Mouse (Mus musculus) stomach, embryonic 16.5 days (tissue): ENCODE measurements around the gene Zbtb32. TPM values are rescaled to one million over a fixed set of nuclear protein-coding genes. Genes with fewer than 3 reads are reported as not detected.

Source experiments
- ATAC-seq: fragments of 200-750 bp; cut with Nextera tagmentation; 2 replicates; pipeline ENCODE4 v1.8.0; 2017; ENCODE audit warnings: moderate number of reproducible peaks, moderate TSS enrichment; ENCODE audit not compliant: insufficient read depth, low FRiP score
- H3K27ac ChIP-seq: fragments of 300-500 bp; sonication (generic); 2 replicates; pipeline ENCODE4 v1.5.1; 2014; ENCODE audit warnings: low read length
- H3K27me3 ChIP-seq: fragments of 300-500 bp; sonication (generic); 2 replicates; pipeline ENCODE4 v1.6.1; 2014; ENCODE audit warnings: low read length, control low read depth, mixed read lengths; ENCODE audit not compliant: control insufficient read depth, insufficient read depth
- H3K36me3 ChIP-seq: fragments of 300-500 bp; sonication (generic); 2 replicates; pipeline ENCODE4 v1.6.1; 2014; ENCODE audit warnings: low read length; ENCODE audit not compliant: control insufficient read depth, insufficient read depth
- H3K4me1 ChIP-seq: fragments of 300-500 bp; sonication (generic); 2 replicates; pipeline ENCODE4 v1.6.1; 2014; ENCODE audit warnings: low read length, control low read depth, mixed read lengths; ENCODE audit not compliant: control insufficient read depth, insufficient read depth
- H3K4me2 ChIP-seq: fragments of 300-500 bp; sonication (generic); 2 replicates; pipeline ENCODE4 v1.6.1; 2014; ENCODE audit warnings: low read depth, low read length, mixed read lengths
- H3K4me3 ChIP-seq: fragments of 300-500 bp; sonication (generic); replicated peaks from 2 replicates; pipeline ENCODE4 v1.5.1; 2014; ENCODE audit warnings: mild to moderate bottlenecking, low read length
- H3K9ac ChIP-seq: fragments of 300-500 bp; sonication (generic); 2 replicates; pipeline ENCODE4 v1.6.1; 2014; ENCODE audit warnings: low read length
- H3K9me3 ChIP-seq: fragments of 300-500 bp; sonication (generic); replicated peaks from 2 replicates; pipeline ENCODE4 v1.6.1; 2016; ENCODE audit warnings: low read length, control low read depth; ENCODE audit not compliant: control insufficient read depth
- WGBS: fragments of 180-500 bp; shearing (Covaris S2); extraction: QIAGEN DNeasy Blood & Tissue Kit; methylation state at CpG from one replicate; pipeline ENCODE4 v1.1.7; 2014; 5-methylcytosine and 5-hydroxymethylcytosine counted together
- polyA plus RNA-seq: library from polyadenylated mRNA; unstranded; fragments of >200 nt; fragmentation: Nextera tagmentation; extraction: Ambion mirVana; gene quantifications from 2 replicates; pipeline ENCODE4 v1.2.1, GENCODE M21; 2015

The Zbtb32 gene
- 1.3 and 1.4 TPM in 2 replicates for polyA plus RNA-seq

DNA sequence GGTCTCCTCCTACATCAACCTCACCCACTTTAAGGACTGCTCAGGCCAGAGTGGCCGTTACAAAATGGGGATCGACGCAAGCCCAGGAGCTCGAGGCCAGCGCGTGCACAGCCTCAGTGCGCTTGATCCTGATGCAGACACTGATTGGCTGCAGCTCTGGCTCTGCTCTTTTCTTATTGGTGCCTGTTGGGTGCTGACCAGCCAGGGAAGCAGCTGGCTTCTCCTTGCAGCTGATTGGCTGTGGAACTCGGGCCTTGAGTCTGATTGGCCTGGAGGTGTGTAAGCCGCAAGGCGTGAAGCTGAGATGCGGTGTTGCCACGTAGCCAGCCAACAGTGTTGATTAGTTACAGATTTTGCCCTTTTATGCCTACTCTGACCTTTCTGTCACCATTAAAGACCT is at the start of gene Zbtb32:
Gene Zbtb32 (minus strand): TSS at position 124 of the 400 bp plus-strand sequence.
- Histone ChIP-seq H3K4me1 (peaks cover 15% of the 10 kb centered on the region), H3K27me3 (no peaks in the 10 kb centered on the region), H3K4me3 (no peak within 1 kb of the TSS), H3K9ac (no peak within 1 kb of the TSS), H3K9me3 (no peaks in the 10 kb centered on the region), H3K4me2 (peak within 1 kb of the TSS; percentile 16), H3K27ac (peak within 1 kb of the TSS; percentile 85), H3K36me3 (no peaks in the 10 kb centered on the region)
- 92% methylated on average over 12 of the region's 12 CpGs for WGBS
- no peak for ATAC-seq

GRCm38 (mm10) chr7:30639083-30639482 is 40.4 kb upstream of the Zbtb32 start:
- WGBS = 16% methylated on average over 4 of the region's 4 CpGs
- Histone ChIP-seq H3K27ac (no peak overlapping the region), H3K4me3 (no peak overlapping the region), H3K4me2 (no peak overlapping the region), H3K9me3 (no peaks in the 10 kb centered on the region), H3K36me3 (no peaks in the 10 kb centered on the region), H3K4me1 (peaks cover 9% of the 10 kb centered on the region), H3K9ac (no peak overlapping the region), H3K27me3 (peaks cover 23% of the 10 kb centered on the region)
- ATAC-seq = no peak

DNA sequence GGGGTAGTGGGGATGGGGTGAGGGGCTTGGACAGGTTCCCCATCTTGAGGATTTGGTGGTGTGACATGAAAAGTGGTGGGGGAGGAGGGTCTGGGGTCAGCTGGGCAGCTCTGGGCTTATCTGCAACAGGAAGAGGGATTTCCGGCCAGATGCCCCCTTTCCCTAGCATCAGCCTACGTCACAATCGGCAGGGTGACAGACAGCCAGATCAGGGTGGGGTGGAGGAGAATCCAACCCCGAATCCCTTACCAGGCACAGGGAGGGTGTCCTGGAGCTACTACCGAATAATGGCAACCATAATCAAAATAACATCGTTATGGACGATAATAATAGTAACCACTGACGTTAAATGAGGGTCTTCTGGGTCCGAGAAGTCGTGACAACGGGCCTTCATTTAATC is 37.7 kb upstream of the Zbtb32 start:
- no peak for ATAC-seq
- Histone ChIP-seq H3K4me1 (peaks cover 9% of the 10 kb centered on the region), H3K4me2 (no peak overlapping the region), H3K9ac (no peak overlapping the region), H3K4me3 (no peak overlapping the region), H3K27me3 (peaks cover 41% of the 10 kb centered on the region), H3K36me3 (no peaks in the 10 kb centered on the region), H3K27ac (no peak overlapping the region), H3K9me3 (no peaks in the 10 kb centered on the region)
- 23% methylated on average over 11 of the region's 11 CpGs for WGBS

DNA sequence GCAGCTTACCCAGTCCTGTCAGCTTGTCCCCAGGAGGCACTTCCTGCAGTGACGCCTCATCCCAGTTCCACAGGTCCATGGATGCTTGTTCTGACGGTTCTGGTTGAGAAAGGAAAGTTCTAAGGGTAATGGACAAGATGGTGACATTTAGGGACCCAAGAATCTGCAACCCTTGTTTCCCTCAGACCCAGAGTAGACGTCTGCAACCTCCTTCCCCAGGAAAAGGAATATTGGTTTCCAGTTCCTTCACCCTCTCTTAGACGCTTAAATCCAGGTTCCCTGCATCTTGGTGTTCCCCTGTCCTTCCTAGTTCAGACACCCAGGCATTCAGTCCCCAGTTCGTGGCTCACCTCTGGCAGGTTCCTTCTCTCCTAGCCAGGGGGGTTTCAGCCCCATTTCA is 37.0 kb upstream of the Zbtb32 start, which contains the start of gene Etv2:
Gene Etv2 (minus strand): TSS at position 101 of the 400 bp plus-strand sequence.
- H3K4me2 ChIP-seq = peak within 1 kb of the TSS; percentile 40
- H3K9ac ChIP-seq = no peak within 1 kb of the TSS; the same call in 1 of the 2 replicates
- no peaks in the 10 kb centered on the region for H3K36me3 ChIP-seq
- H3K27ac ChIP-seq = no peak within 1 kb of the TSS
- WGBS = 4% methylated on average over 5 of the region's 5 CpGs
- no peak for ATAC-seq
- peak within 1 kb of the TSS; percentile 22 for H3K4me3 ChIP-seq
- H3K27me3 ChIP-seq = peaks cover 41% of the 10 kb centered on the region
- no peaks in the 10 kb centered on the region for H3K9me3 ChIP-seq
- H3K4me1 ChIP-seq = peaks cover 9% of the 10 kb centered on the region

- no peak overlapping the region; the same call in 1 of the 2 replicates for H3K9ac ChIP-seq
- ATAC-seq = peak; percentile 56; the same call in 1 of the 2 replicates
Observed at GRCm38 (mm10) chr7:30634621-30635020, 35.9 kb upstream of the Zbtb32 start.

DNA sequence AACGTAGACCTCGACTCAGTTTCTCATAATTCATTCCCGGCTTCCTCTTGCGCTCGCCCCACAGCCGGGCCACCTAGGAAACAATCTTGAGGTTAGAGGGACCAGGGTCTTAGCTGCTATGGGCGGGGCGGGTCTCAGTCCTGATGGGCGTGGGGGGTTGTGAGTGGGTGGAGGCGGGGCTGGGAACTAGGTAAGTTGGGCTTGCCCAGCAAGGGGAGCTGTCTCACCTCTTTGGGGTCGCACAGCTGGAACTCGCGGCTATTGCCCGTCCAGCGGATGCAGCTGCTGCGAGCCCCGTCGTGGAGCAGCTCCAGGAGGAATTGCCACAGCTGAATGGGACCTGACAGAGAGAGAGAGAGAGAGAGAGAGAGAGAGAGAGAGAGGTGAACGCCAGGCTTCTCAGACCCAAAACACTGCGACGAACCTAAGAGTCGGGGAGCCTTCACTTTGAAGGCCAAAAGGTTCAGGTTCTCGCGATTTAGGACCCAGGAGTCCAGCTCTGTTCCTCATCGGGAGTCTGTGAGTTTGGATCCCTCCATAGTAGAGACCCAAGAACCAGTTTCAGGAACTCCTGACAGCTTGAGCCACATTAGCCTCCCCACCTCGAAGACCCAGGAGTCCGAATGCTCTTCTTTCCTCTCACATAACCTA is 35.2 kb upstream of the Zbtb32 start:
- no peak overlapping the region for H3K4me2 ChIP-seq
- H3K36me3 ChIP-seq = no peaks in the 10 kb centered on the region
- H3K4me3 ChIP-seq = no peak overlapping the region
- no peak overlapping the region for H3K9ac ChIP-seq
- ATAC-seq = no peak
- no peak overlapping the region for H3K27ac ChIP-seq
- no peaks in the 10 kb centered on the region for H3K9me3 ChIP-seq
- peaks cover 41% of the 10 kb centered on the region for H3K27me3 ChIP-seq
- 4% methylated on average over 27 of the region's 27 CpGs for WGBS
- H3K4me1 ChIP-seq = peaks cover 6% of the 10 kb centered on the region

More at GRCm38 (mm10) chr7:30634621-30635020, 35.9 kb upstream of the Zbtb32 start:
- H3K27ac ChIP-seq = no peak overlapping the region
- under 1% methylated on average over 20 of the region's 20 CpGs for WGBS
- H3K27me3 ChIP-seq = peaks cover 41% of the 10 kb centered on the region
- H3K4me1 ChIP-seq = peaks cover 9% of the 10 kb centered on the region
- no peaks in the 10 kb centered on the region for H3K36me3 ChIP-seq
- H3K4me3 ChIP-seq = peak overlapping the region; percentile 22
- H3K9me3 ChIP-seq = no peaks in the 10 kb centered on the region
- peak overlapping the region; percentile 40 for H3K4me2 ChIP-seq

GRCm38 (mm10) chr7:30629013-30629412 is 30.3 kb upstream of the Zbtb32 start:
- Histone ChIP-seq H3K27me3 (peaks cover 18% of the 10 kb centered on the region), H3K27ac (no peak overlapping the region), H3K4me2 (no peak overlapping the region), H3K9ac (no peak overlapping the region), H3K4me3 (no peak overlapping the region), H3K9me3 (no peaks in the 10 kb centered on the region), H3K36me3 (no peaks in the 10 kb centered on the region), H3K4me1 (peaks cover 7% of the 10 kb centered on the region; the same call in 1 of the 2 replicates)
- no peak for ATAC-seq

DNA sequence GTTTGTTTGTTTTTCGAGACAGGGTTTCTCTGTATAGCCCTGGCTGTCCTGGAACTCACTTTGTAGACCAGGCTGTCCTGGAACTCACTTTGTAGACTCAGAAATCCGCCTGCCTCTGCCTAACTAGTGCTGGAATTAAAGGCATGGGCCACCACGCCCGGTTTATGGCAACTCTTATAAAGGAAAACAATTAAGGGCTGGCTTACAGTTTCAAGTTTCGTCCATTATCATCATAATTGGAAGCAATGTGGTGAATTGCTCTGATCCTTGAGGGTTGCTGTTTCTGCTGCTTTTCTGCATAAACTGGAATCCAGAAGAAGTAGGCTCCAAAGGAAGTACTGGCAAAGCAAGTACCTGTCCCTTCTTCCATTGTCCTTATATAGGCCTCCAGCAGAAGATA is 27.9 kb upstream of the Zbtb32 start:
- WGBS = 78% methylated on average over 5 of the region's 5 CpGs
- peaks cover 7% of the 10 kb centered on the region; the same call in 1 of the 2 replicates for H3K4me1 ChIP-seq
- no peak for ATAC-seq
- no peaks in the 10 kb centered on the region for H3K27me3 ChIP-seq
- 0 out of 2 replicates have a peak, but pooled peaks cover 5% of the 10 kb centered on the region for H3K36me3 ChIP-seq
- no peak overlapping the region for H3K9ac ChIP-seq
- no peak overlapping the region for H3K4me2 ChIP-seq
- no peak overlapping the region for H3K27ac ChIP-seq
- H3K9me3 ChIP-seq = no peaks in the 10 kb centered on the region
- no peak overlapping the region for H3K4me3 ChIP-seq

GRCm38 (mm10) chr7:30625530-30626384 is 27.0 kb upstream of the Zbtb32 start, which contains the start of gene Cox6b1:
Gene Cox6b1, minus strand, starts transcription at chr7:30626151.
- Histone ChIP-seq H3K4me2 (peak within 1 kb of the TSS; percentile 99), H3K9ac (peak within 1 kb of the TSS; percentile 92), H3K36me3 (0 out of 2 replicates have a peak, but pooled peaks cover 5% of the 10 kb centered on the region), H3K27me3 (no peaks in the 10 kb centered on the region), H3K27ac (peak within 1 kb of the TSS; percentile 67), H3K4me1 (peaks cover 7% of the 10 kb centered on the region; the same call in 1 of the 2 replicates), H3K4me3 (peak within 1 kb of the TSS; percentile 91), H3K9me3 (no peaks in the 10 kb centered on the region)
- peak; percentile 93 for ATAC-seq
- WGBS = 1% methylated on average over 44 of the region's 44 CpGs
